Mouse (Mus musculus) cerebellum, adult 11 months (tissue): ENCODE measurements at regions not wholly inside any gene's neighbourhood (a gene's known extent, or its start where the extent isn't known, plus 50 kb on each side); places are given as distances from the start of the nearest gene placed in this dataset.
"Not testable (repeated sequence)": the region's sequence is repeated elsewhere in the genome, so short reads cannot be mapped to it uniquely, and the experiment has no call there.

Source experiments
- DNase-seq: peaks from one replicate; pipeline ENCODE4 v3.0.0; 2022

DNA sequence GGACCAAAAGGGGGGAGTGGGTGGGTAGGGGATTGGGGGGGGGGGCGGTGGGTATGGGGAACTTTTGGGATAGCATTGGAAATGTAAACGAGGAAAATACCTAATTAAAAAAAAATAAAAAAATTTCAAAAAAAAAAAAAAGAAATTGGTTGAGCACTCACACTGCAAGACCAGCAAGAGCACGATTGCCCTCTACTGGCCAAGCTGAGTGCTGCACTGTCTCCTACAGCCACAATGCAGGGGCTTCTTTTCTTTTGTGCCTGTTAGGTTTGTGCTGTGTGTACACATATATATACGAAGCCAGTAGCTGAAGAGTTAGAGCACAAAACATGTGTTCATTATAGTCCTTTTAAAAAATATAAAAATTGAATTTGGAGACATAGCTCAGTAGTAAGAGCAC, 55.6 kb downstream of the Mup20 start:
- no peak for DNase-seq

DNA sequence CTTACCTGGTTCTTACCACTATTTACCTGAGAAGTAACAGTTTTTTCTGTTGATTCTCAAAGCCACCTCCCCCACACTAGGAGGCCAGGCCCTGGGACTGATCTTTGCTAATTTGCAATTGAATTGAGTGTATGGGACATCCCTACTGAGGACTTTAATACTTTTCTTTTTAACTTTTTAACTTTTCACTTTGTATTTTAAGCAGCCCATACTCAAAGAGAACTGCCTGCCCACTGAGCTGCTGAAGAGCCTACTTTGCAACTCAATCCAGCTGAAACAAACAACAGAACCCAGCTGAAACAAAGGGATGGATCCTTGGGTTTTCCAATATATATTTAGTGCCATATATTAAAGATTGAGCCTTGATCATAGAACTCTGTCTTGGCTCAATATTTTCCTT, 64.0 kb downstream of the Mup20 start:
- DNase-seq, result not testable (repeated sequence)

GRCm38 (mm10) chr4:61976159-61976558, 77.8 kb downstream of the Mup20 start:
- no peak for DNase-seq

- peak; percentile 4 for DNase-seq
These were observed 80.7 kb downstream of the Mup20 start for GRCm38 (mm10) chr4:61973236-61973635.

GRCm38 (mm10) chr4:61969691-61970090, 84.3 kb downstream of the Mup20 start:
- no peak for DNase-seq

DNA sequence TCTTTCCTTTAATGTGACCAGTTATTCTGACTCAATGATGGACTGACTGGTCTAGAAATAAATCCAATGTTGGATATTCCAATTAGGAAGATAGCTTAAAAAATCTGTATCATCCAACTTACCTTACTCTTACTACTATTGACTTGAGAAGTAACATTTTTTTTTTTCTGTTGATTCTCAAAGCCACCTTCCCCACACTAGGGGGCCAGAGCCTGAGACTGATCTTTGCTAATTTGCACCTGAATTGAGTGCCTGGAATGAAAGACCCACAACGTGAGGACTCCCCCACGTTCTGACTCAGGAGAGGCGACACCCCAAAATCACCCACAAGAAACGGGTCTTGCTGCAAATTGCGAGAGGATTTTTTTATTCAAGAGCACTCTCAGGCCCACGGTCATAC, 86.3 kb downstream of the Mup20 start:
- DNase-seq, result not testable (repeated sequence)

- no peak for DNase-seq
These were observed 91.6 kb downstream of the Mup20 start for GRCm38 (mm10) chr4:61962315-61962714.
